Mouse (Mus musculus) midbrain, embryonic 15.5 days (tissue): ENCODE measurements at regions not wholly inside any gene's neighbourhood (a gene's known extent, or its start where the extent isn't known, plus 50 kb on each side); places are given as distances from the start of the nearest gene placed in this dataset.

ENCODE experiments used
- ATAC-seq: fragments of 200-750 bp; cut with Nextera tagmentation; replicated peaks from 2 replicates; pipeline ENCODE4 v1.8.0; 2017; ENCODE audit warnings: moderate TSS enrichment
- H3K27ac ChIP-seq: fragments of 300-500 bp; sonication (generic); 2 replicates; pipeline ENCODE4 v1.5.1; 2015; ENCODE audit warnings: mild to moderate bottlenecking, inconsistent platforms
- H3K27me3 ChIP-seq: fragments of 300-500 bp; sonication (generic); replicated peaks from 2 replicates; pipeline ENCODE4 v1.6.1; 2015; ENCODE audit warnings: inconsistent platforms
- H3K36me3 ChIP-seq: fragments of 300-500 bp; sonication (generic); replicated peaks from 2 replicates; pipeline ENCODE4 v1.6.1; 2015; ENCODE audit warnings: inconsistent platforms
- H3K4me1 ChIP-seq: fragments of 300-500 bp; sonication (generic); 2 replicates; pipeline ENCODE4 v1.6.1; 2015; ENCODE audit warnings: inconsistent platforms
- H3K4me2 ChIP-seq: fragments of 300-500 bp; sonication (generic); 2 replicates; pipeline ENCODE4 v1.6.1; 2015; ENCODE audit warnings: inconsistent platforms, mild to moderate bottlenecking, moderate library complexity
- H3K4me3 ChIP-seq: fragments of 300-500 bp; sonication (generic); 2 replicates; pipeline ENCODE4 v1.5.1; 2015; ENCODE audit warnings: mild to moderate bottlenecking, inconsistent platforms
- H3K9ac ChIP-seq: fragments of 300-500 bp; sonication (generic); 2 replicates; pipeline ENCODE4 v1.6.1; 2015; ENCODE audit warnings: mild to moderate bottlenecking, inconsistent platforms
- H3K9me3 ChIP-seq: fragments of 300-500 bp; sonication (generic); 2 replicates; pipeline ENCODE4 v1.6.1; 2016; ENCODE audit warnings: inconsistent platforms
- WGBS: fragments of 180-500 bp; shearing (Covaris S2); methylation state at CpG from one replicate; pipeline ENCODE4 v1.1.7; 2015; ENCODE audit warnings: mixed read lengths; 5-methylcytosine and 5-hydroxymethylcytosine counted together

DNA sequence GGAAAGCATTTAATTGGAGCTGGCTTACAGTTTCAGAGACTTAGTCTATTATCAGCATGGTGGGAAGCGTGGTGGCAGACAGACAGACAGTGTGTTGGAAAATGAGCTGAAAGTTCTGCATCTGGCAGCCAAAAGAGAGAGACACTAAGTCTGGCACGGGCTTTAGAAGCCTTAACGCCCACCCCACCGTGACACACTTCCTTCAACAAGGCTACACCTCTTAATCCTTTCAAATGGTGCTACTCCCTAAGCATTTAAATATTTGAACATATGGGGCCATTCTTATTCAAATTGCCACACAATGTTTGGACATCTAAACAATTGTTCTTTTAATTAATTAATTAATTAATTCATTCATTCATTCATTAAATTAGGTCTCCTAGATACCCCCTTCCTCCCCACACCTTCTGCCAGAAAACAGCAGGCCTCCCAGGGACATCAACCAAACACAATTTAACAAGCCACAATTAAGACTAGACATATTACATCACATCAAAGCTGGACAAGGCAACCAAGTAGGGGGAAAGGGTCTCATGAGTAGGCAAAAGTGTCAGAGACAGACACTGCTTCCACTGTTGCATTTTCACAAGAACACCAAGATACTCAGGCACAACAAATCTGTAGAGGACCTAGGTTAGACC lies 135.4 kb upstream of the Ptbp2 start:
- H3K36me3 ChIP-seq = no peaks in the 10 kb centered on the region

DNA sequence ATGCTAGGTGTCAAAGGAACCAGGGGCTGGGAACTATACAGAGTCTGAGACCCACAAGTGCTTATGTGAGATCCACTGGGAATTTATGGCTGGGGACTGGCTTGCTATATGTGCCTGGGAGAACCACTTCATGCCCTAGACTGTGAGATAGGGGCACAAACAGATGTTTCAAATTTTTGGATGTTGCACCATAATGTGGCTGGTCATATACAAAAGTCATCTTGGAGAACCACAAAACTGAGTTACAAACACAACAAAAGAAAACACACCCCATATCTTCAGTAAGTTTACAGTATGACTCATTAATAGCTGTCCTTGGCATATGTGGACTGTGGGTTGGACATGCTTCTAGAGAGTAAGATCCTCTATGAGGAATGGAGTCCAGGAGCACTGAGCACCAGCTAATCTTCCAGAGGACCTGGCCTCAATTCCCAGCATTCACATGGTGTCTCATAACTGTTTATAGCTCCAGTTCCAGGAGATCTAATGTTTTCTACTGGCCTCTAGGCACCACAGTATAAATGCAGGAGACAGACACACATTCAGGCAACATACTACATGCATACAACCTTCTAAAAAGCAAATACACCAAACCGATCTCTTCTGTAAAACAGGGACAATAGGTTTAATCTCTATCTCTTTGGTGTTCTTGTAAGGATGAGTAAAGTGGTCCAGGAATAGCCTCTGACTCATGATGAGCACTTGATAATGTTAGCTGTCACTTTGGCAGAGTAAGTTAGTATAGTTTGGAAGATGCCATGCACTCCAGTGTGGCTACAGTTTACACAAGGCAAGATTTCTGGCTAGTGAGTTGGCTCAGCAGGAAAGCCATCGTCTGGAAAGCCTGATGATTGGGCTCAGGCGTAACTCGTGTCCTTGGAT lies 132.0 kb upstream of the Ptbp2 start:
- Histone ChIP-seq H3K4me3 (no peak overlapping the region), H3K36me3 (no peaks in the 10 kb centered on the region), H3K9me3 (no peaks in the 10 kb centered on the region), H3K27me3 (no peaks in the 10 kb centered on the region), H3K4me2 (no peak overlapping the region), H3K4me1 (no peaks in the 10 kb centered on the region), H3K27ac (no peak overlapping the region), H3K9ac (no peak overlapping the region)
- WGBS = 90% methylated on average over 4 of the region's 4 CpGs
- ATAC-seq = no peak

More for the DNA sequence above, 135.4 kb upstream of the Ptbp2 start:
- no peak overlapping the region for H3K4me3 ChIP-seq
- H3K9me3 ChIP-seq = no peaks in the 10 kb centered on the region
- H3K4me2 ChIP-seq = no peak overlapping the region
- H3K9ac ChIP-seq = no peak overlapping the region
- no peak overlapping the region for H3K27ac ChIP-seq
- 41% methylated on average over 4 of the region's 4 CpGs for WGBS
- ATAC-seq = no peak
- no peaks in the 10 kb centered on the region for H3K27me3 ChIP-seq
- no peaks in the 10 kb centered on the region for H3K4me1 ChIP-seq

DNA sequence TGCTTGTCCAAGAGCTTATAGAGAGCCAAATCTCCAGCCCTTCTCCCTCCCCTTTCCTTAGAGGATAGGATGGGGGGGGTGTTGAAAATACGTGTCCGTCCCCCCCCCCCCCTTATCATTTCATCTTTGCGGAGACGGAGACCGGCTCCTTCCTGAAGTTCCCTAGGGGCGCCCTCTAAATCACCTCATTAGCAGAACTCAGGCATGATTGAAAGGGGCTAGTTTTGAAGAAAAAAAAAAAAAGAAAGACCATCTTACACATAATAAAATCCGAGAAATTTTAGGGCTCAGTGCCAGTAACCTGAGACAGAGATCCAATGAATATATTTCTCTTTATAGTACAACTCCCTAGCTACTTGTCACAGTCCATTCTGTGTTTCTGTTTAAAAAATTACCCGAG lies 127.3 kb upstream of the Ptbp2 start:
- ATAC-seq = no peak
- no peak overlapping the region for H3K27ac ChIP-seq
- no peaks in the 10 kb centered on the region for H3K36me3 ChIP-seq
- no peaks in the 10 kb centered on the region for H3K4me1 ChIP-seq
- no peak overlapping the region for H3K9ac ChIP-seq
- H3K4me2 ChIP-seq = no peak overlapping the region
- no peaks in the 10 kb centered on the region for H3K9me3 ChIP-seq
- no peaks in the 10 kb centered on the region for H3K27me3 ChIP-seq
- H3K4me3 ChIP-seq = no peak overlapping the region
- 42% methylated on average over 8 of the region's 8 CpGs for WGBS

DNA sequence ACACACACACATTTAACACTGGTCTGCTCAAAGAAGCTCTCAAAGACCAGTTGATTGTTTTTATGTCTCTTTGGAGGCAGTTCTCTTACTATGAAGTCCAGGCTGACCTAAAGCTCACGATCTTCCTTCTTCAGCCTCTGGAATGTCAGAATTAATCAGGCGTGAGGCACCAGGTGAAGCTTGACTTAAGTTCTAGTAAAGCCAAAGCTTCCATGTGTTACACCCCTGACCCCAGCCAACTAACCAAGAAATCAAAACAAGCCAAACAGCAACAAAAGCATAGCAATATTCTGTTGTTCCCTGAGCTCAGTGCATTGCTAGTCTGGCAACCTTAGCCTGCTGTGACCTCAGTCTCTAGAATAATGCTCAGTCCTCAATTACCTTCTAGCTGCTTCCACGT lies 120.0 kb upstream of the Ptbp2 start:
- no peaks in the 10 kb centered on the region for H3K36me3 ChIP-seq
- WGBS = 71% methylated on average over 3 of the region's 3 CpGs
- H3K9me3 ChIP-seq = no peaks in the 10 kb centered on the region
- H3K9ac ChIP-seq = no peak overlapping the region
- no peaks in the 10 kb centered on the region for H3K4me1 ChIP-seq
- ATAC-seq = no peak
- H3K27ac ChIP-seq = no peak overlapping the region
- no peak overlapping the region for H3K4me3 ChIP-seq
- H3K27me3 ChIP-seq = no peaks in the 10 kb centered on the region
- H3K4me2 ChIP-seq = no peak overlapping the region

DNA sequence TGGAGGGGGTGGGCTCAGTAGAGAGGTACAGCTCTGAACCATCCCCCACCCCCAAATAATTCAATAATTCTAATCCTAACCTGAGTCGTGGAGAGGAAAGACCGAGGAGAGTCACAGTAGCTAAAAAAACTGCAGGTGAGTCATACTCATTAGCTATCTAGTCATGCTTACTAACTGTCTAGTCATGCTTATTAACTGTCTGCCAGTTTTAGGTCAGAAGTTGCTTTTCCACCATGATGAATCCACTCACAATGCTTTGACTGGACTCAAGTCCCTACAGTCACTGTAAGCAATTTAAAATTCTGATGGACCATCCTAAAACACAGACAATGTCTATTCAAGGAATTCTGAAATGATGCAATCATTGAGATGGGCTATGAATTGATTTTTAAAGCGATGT lies 110.9 kb upstream of the Ptbp2 start:
- Histone ChIP-seq H3K27me3 (no peaks in the 10 kb centered on the region), H3K4me1 (peaks cover 20% of the 10 kb centered on the region), H3K4me2 (no peak overlapping the region), H3K27ac (no peak overlapping the region), H3K36me3 (no peaks in the 10 kb centered on the region), H3K4me3 (no peak overlapping the region), H3K9ac (no peak overlapping the region), H3K9me3 (no peaks in the 10 kb centered on the region)
- no peak for ATAC-seq
- 89% methylated on average over 3 of the region's 3 CpGs for WGBS

DNA sequence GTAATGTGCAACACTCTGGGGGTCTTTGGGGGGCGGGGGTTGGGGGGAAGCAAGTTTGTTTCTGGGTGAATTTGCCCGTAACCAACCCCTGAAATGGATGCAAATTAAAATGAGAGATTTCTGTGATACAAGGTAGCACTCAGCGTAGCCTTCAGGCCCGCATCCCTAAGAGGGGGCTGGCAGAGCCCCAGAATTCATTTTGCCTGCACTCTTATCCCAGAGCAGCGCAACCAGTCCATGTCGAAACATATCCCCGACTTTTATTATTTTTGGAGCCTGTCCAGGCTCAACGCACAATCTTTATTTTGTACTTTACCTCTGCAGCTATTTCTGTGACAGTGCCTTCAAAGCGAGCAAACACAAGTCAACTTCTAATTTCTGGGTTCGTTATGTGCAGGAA lies 109.8 kb upstream of the Ptbp2 start:
- peak; percentile 59 for ATAC-seq
- Histone ChIP-seq H3K27me3 (no peaks in the 10 kb centered on the region), H3K4me1 (peaks cover 20% of the 10 kb centered on the region), H3K9ac (no peak overlapping the region), H3K9me3 (no peaks in the 10 kb centered on the region), H3K4me2 (peak overlapping the region; percentile 46), H3K4me3 (peak overlapping the region; percentile 21; the same call in 1 of the 2 replicates), H3K36me3 (no peaks in the 10 kb centered on the region), H3K27ac (peak overlapping the region; percentile 61)
- 39% methylated on average over 10 of the region's 10 CpGs for WGBS

DNA sequence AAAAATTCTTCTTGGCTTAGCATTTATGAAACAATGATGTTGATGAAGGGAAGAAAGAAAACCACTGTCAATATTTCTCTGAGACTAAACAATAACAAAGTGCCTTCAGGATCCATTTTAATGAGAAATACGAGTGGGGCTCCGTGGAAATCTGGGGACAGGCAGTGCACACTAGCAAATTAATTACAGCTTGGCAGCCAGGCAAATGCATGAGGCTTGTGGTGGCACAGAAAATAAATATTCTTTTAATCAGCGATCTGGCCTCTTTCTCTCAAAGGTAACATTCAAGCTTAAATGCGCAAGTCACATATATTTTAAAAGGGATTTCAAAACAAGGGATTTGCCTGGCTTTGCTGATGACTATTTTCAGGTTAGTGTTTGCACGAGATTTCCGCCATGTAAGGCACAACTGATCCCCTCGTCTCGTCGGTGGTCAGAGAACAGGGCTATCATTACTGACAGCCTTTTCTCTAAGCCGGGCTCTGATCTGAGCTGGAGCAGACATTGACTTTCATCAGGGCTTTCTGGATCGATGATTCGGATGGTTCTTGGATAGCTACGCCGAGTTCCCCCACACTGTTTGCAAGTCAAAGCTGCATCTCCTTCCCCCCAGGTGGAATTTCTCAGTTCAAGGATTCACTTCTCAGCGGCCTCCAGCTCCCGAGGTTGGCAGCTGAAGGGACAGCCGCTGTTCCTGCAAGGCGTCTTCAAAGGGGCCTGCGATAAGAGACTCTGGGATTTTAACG lies 109.1 kb upstream of the Ptbp2 start:
- ATAC-seq = peak; percentile 73
- peak overlapping the region; percentile 61 for H3K27ac ChIP-seq

DNA sequence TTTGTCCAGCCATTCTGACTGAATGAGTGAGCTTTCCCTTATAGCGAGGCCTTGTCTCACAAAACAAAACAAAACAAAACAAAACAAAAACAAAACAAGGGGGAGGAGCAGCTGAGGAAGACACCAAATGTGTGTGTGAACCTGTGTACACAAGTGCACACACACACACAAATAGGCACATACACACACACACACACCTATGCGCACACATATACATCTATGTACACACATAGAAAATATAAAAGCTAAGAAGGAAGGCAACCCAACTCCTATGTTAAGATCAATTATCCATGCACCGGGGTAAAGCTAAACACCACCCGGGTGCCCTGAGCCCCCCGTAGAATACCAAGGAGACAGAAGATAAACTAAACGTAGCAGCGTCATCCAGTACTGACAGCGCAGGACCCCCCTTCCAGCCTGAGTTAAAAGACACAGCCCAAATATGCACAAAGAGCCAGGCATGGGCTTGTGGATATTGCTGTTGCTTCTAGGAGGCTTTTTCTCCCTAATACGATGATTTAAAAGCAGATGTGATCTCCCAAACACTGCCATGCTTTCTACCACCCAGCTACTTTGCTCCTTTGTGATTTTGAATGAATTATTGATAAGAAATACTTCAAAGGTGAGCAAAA lies 108.4 kb upstream of the Ptbp2 start:
- peak; percentile 65 for ATAC-seq
- Histone ChIP-seq H3K27me3 (no peaks in the 10 kb centered on the region), H3K4me2 (peak overlapping the region; percentile 46), H3K4me3 (no peak overlapping the region), H3K36me3 (no peaks in the 10 kb centered on the region), H3K9ac (peak overlapping the region; percentile 14; the same call in 1 of the 2 replicates), H3K27ac (peak overlapping the region; percentile 61), H3K9me3 (no peaks in the 10 kb centered on the region), H3K4me1 (peaks cover 20% of the 10 kb centered on the region)
- 38% methylated on average over 9 of the region's 9 CpGs for WGBS

More for the DNA sequence above, 109.1 kb upstream of the Ptbp2 start:
- Histone ChIP-seq H3K4me2 (peak overlapping the region; percentile 46), H3K9ac (peak overlapping the region; percentile 14; the same call in 1 of the 2 replicates), H3K9me3 (no peaks in the 10 kb centered on the region), H3K4me1 (peaks cover 20% of the 10 kb centered on the region), H3K4me3 (peak overlapping the region; percentile 21), H3K36me3 (no peaks in the 10 kb centered on the region), H3K27me3 (no peaks in the 10 kb centered on the region)
- WGBS = 6% methylated on average over 20 of the region's 20 CpGs

DNA sequence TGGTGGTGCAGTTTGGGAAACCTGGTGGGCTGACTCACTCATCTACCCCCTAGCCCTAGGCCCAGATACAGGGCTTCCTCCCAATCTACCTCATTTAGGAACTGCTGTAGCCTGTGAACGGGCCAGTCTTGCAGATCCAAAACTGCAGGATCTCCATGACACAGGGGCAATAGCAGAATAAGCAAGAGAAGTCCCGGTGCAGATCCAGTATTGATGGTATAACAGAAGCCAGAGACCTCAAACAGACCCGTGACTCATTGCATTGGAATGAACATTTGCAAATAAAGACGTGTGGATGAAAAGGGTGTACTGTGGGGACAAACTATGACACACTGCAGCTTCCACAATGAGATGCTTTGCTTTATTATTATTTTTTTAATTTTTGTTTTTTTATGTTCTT lies 106.6 kb upstream of the Ptbp2 start:
- H3K27ac ChIP-seq = no peak overlapping the region
- H3K36me3 ChIP-seq = no peaks in the 10 kb centered on the region
- no peaks in the 10 kb centered on the region for H3K27me3 ChIP-seq
- no peak overlapping the region for H3K9ac ChIP-seq
- H3K4me1 ChIP-seq = peaks cover 20% of the 10 kb centered on the region
- H3K9me3 ChIP-seq = no peaks in the 10 kb centered on the region
- no peak overlapping the region for H3K4me3 ChIP-seq
- WGBS = 63% methylated on average over 4 of the region's 4 CpGs
- ATAC-seq = no peak
- no peak overlapping the region for H3K4me2 ChIP-seq

DNA sequence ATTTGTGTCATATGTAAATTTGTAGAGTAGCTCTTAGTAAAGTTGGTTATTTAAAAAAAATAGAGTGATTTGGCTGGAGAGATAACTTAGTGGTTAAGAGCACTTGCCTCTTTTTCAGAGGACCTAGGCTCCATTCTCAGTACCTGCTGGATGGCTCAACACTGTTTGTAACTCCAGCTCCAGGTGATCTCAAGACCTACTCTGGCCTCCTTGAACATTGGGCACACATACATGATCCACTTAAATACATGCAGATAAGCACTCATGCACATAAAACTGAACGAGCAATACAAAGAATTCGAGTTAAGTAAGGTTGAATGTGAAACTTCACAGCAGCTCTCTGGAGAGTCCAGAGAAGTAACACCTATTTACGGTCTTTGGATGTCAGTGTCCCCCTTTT lies 104.2 kb upstream of the Ptbp2 start:
- no peak overlapping the region for H3K4me2 ChIP-seq
- H3K27me3 ChIP-seq = no peaks in the 10 kb centered on the region
- no peaks in the 10 kb centered on the region for H3K9me3 ChIP-seq
- no peak overlapping the region for H3K4me3 ChIP-seq
- peaks cover 12% of the 10 kb centered on the region for H3K4me1 ChIP-seq
- H3K9ac ChIP-seq = no peak overlapping the region
- H3K36me3 ChIP-seq = no peaks in the 10 kb centered on the region
- ATAC-seq = no peak
- no peak overlapping the region for H3K27ac ChIP-seq
- WGBS = 94% methylated on average over 3 of the region's 3 CpGs

DNA sequence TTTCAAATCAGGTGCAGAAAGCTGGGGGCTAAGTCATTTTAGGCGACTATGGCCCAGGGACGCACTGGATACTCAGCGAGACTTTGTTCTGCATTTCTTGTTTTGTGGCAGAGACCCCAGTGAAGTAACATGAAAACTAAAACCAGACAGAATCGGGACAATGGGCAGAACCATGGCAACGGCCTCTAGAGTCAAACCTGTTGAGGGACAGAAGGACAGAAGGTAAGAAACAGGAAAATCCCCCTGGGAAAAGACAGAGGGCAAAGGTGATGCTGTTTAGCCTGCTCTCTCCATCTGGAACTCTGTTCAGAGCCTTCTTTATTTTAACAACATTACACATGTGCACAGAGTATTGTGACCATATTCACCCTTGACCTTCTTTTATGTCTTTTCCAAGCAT lies 92.1 kb upstream of the Ptbp2 start:
- Histone ChIP-seq H3K27ac (no peak overlapping the region), H3K4me2 (no peak overlapping the region), H3K9ac (no peak overlapping the region), H3K4me1 (no peaks in the 10 kb centered on the region), H3K4me3 (no peak overlapping the region), H3K36me3 (no peaks in the 10 kb centered on the region), H3K9me3 (no peaks in the 10 kb centered on the region), H3K27me3 (no peaks in the 10 kb centered on the region)
- WGBS = 40% methylated on average over 5 of the region's 5 CpGs
- ATAC-seq = no peak

DNA sequence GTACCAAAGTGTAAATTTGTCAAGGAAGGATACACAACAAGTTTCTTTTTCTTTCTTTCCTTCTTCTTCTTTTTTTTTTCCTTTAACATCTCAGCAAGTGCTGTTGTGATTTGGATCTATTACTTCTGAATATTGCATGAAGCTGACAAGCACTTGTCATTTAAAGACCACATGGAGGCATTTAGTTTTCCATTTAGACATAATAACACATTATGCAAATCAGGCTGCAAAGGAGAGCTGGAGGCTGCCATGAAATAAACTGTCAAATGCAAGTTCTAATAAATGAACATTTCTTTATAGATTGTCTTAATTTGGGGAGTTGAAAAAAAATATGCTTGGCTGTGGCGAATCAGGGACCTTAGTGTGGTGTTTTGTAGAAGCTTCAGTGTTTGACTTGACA lies 90.8 kb upstream of the Ptbp2 start:
- Histone ChIP-seq H3K27ac (no peak overlapping the region), H3K4me1 (no peaks in the 10 kb centered on the region), H3K9me3 (no peaks in the 10 kb centered on the region), H3K4me2 (no peak overlapping the region), H3K36me3 (no peaks in the 10 kb centered on the region), H3K4me3 (no peak overlapping the region), H3K27me3 (no peaks in the 10 kb centered on the region), H3K9ac (no peak overlapping the region)
- 86% methylated on average over 1 of the region's 1 CpGs for WGBS
- ATAC-seq = no peak
